Mouse (Mus musculus) heart, embryonic 11.5 days (tissue): ENCODE data around the gene Sema5a. TPM values are rescaled to one million over a fixed set of nuclear protein-coding genes. Genes with fewer than 3 reads are reported as not detected.

Source experiments
- ATAC-seq: fragments of 200-750 bp; cut with Nextera tagmentation; replicated peaks from 2 replicates; pipeline ENCODE4 v1.8.0; 2017; ENCODE audit warnings: moderate library complexity; ENCODE audit not compliant: insufficient number of reproducible peaks, low FRiP score, low TSS enrichment
- H3K27ac ChIP-seq: fragments of 300-500 bp; sonication (generic); 2 replicates; pipeline ENCODE4 v1.5.1; 2014; ENCODE audit warnings: mild to moderate bottlenecking, low read depth, low read length
- H3K27me3 ChIP-seq: fragments of 300-500 bp; sonication (generic); 2 replicates; pipeline ENCODE4 v1.6.1; 2014; ENCODE audit warnings: mild to moderate bottlenecking, low read length, mixed read lengths; ENCODE audit not compliant: control insufficient read depth, insufficient read depth
- H3K36me3 ChIP-seq: fragments of 300-500 bp; sonication (generic); 2 replicates; pipeline ENCODE4 v1.6.1; 2014; ENCODE audit warnings: mild to moderate bottlenecking, low read length, moderate library complexity, mixed read lengths; ENCODE audit not compliant: control insufficient read depth, insufficient read depth
- H3K4me1 ChIP-seq: fragments of 300-500 bp; sonication (generic); 2 replicates; pipeline ENCODE4 v1.6.1; 2014; ENCODE audit warnings: low read length; ENCODE audit not compliant: control insufficient read depth, insufficient read depth
- H3K4me2 ChIP-seq: fragments of 300-500 bp; sonication (generic); 2 replicates; pipeline ENCODE4 v1.6.1; 2014; ENCODE audit warnings: mild to moderate bottlenecking, moderate library complexity
- H3K4me3 ChIP-seq: fragments of 300-500 bp; sonication (generic); 2 replicates; pipeline ENCODE4 v1.5.1; 2014; ENCODE audit warnings: low read depth, low read length
- H3K9ac ChIP-seq: fragments of 300-500 bp; sonication (generic); 2 replicates; pipeline ENCODE4 v1.6.1; 2014; ENCODE audit warnings: mild to moderate bottlenecking, low read depth, low read length, moderate library complexity
- H3K9me3 ChIP-seq: fragments of 300-500 bp; sonication (generic); replicated peaks from 2 replicates; pipeline ENCODE4 v1.6.1; 2016; ENCODE audit warnings: low read length; ENCODE audit not compliant: control insufficient read depth
- WGBS: fragments of 180-500 bp; shearing (Covaris S2); extraction: QIAGEN DNeasy Blood & Tissue Kit; methylation state at CpG from one replicate; pipeline ENCODE4 v1.1.7; 2014; ENCODE audit not compliant: insufficient replicate concordance; 5-methylcytosine and 5-hydroxymethylcytosine counted together
- polyA plus RNA-seq: library from polyadenylated mRNA; unstranded; fragments of >200 nt; fragmentation: Nextera tagmentation; extraction: Ambion mirVana; gene quantifications from 2 replicates; pipeline ENCODE4 v1.2.1, GENCODE M21; 2014

Gene Sema5a
- polyA plus RNA-seq, 1 experiment from 2014 or later = 3.8 TPM

GRCm38 (mm10) chr15:32558925-32559324, 314.3 kb downstream of the Sema5a start:
- H3K4me3 ChIP-seq = no peak overlapping the region

GRCm38 (mm10) chr15:32562600-32562999, 318.0 kb downstream of the Sema5a start:
- ATAC-seq = no peak
- Histone ChIP-seq H3K4me1 (no peaks in the 10 kb centered on the region), H3K36me3 (no peaks in the 10 kb centered on the region), H3K4me3 (no peak overlapping the region), H3K27me3 (no peaks in the 10 kb centered on the region), H3K4me2 (no peak overlapping the region), H3K27ac (no peak overlapping the region), H3K9ac (no peak overlapping the region), H3K9me3 (no peaks in the 10 kb centered on the region)
- WGBS = 58% methylated on average over 6 of the region's 6 CpGs

More at GRCm38 (mm10) chr15:32558925-32559324, 314.3 kb downstream of the Sema5a start:
- no peaks in the 10 kb centered on the region for H3K36me3 ChIP-seq
- no peaks in the 10 kb centered on the region for H3K4me1 ChIP-seq
- ATAC-seq = no peak
- 86% methylated on average over 2 of the region's 2 CpGs for WGBS
- H3K9me3 ChIP-seq = no peaks in the 10 kb centered on the region
- H3K27me3 ChIP-seq = no peaks in the 10 kb centered on the region
- no peak overlapping the region for H3K4me2 ChIP-seq
- H3K27ac ChIP-seq = no peak overlapping the region
- H3K9ac ChIP-seq = no peak overlapping the region

GRCm38 (mm10) chr15:32568181-32568857, 323.7 kb downstream of the Sema5a start:
- Histone ChIP-seq H3K36me3 (no peaks in the 10 kb centered on the region), H3K27me3 (no peaks in the 10 kb centered on the region), H3K9me3 (no peaks in the 10 kb centered on the region), H3K4me1 (no peaks in the 10 kb centered on the region), H3K4me3 (no peak overlapping the region), H3K27ac (no peak overlapping the region), H3K9ac (no peak overlapping the region), H3K4me2 (no peak overlapping the region)
- 81% methylated on average over 3 of the region's 3 CpGs for WGBS
- ATAC-seq = no peak

GRCm38 (mm10) chr15:32568858-32569387, 324.3 kb downstream of the Sema5a start:
- H3K9ac ChIP-seq = no peak overlapping the region

GRCm38 (mm10) chr15:32574327-32574726, 329.7 kb downstream of the Sema5a start:
- Histone ChIP-seq H3K9ac (no peak overlapping the region), H3K4me2 (no peak overlapping the region), H3K4me1 (no peaks in the 10 kb centered on the region), H3K36me3 (no peaks in the 10 kb centered on the region), H3K9me3 (no peaks in the 10 kb centered on the region), H3K4me3 (no peak overlapping the region), H3K27ac (no peak overlapping the region), H3K27me3 (no peaks in the 10 kb centered on the region)
- 77% methylated on average over 6 of the region's 6 CpGs for WGBS
- ATAC-seq = no peak

More at GRCm38 (mm10) chr15:32568858-32569387, 324.3 kb downstream of the Sema5a start:
- no peaks in the 10 kb centered on the region for H3K27me3 ChIP-seq
- no peak overlapping the region for H3K27ac ChIP-seq
- ATAC-seq = no peak
- H3K4me1 ChIP-seq = no peaks in the 10 kb centered on the region
- H3K4me3 ChIP-seq = no peak overlapping the region
- no peaks in the 10 kb centered on the region for H3K36me3 ChIP-seq
- WGBS = 67% methylated on average over 6 of the region's 6 CpGs
- no peaks in the 10 kb centered on the region for H3K9me3 ChIP-seq
- no peak overlapping the region for H3K4me2 ChIP-seq

- Histone ChIP-seq H3K9me3 (no peaks in the 10 kb centered on the region), H3K9ac (no peak overlapping the region), H3K4me2 (no peak overlapping the region), H3K27me3 (no peaks in the 10 kb centered on the region), H3K4me3 (no peak overlapping the region), H3K27ac (no peak overlapping the region), H3K36me3 (no peaks in the 10 kb centered on the region), H3K4me1 (no peaks in the 10 kb centered on the region)
- no peak for ATAC-seq
- 73% methylated on average over 2 of the region's 2 CpGs for WGBS
These were observed 330.6 kb downstream of the Sema5a start for GRCm38 (mm10) chr15:32575212-32575611.

- Histone ChIP-seq H3K27ac (no peak overlapping the region), H3K4me3 (no peak overlapping the region), H3K4me2 (no peak overlapping the region), H3K36me3 (no peaks in the 10 kb centered on the region), H3K9ac (no peak overlapping the region), H3K27me3 (no peaks in the 10 kb centered on the region), H3K9me3 (no peaks in the 10 kb centered on the region), H3K4me1 (no peaks in the 10 kb centered on the region)
- no peak for ATAC-seq
- 69% methylated on average over 4 of the region's 4 CpGs for WGBS
These were observed 334.7 kb downstream of the Sema5a start for GRCm38 (mm10) chr15:32579351-32579750.

- Histone ChIP-seq H3K27me3 (no peaks in the 10 kb centered on the region), H3K36me3 (no peaks in the 10 kb centered on the region), H3K4me3 (no peak overlapping the region), H3K4me1 (no peaks in the 10 kb centered on the region), H3K9ac (no peak overlapping the region), H3K4me2 (no peak overlapping the region), H3K27ac (no peak overlapping the region), H3K9me3 (no peaks in the 10 kb centered on the region)
- 83% methylated on average over 1 of the region's 1 CpGs for WGBS
- ATAC-seq = no peak
These were observed 346.0 kb downstream of the Sema5a start for GRCm38 (mm10) chr15:32590641-32591040.

GRCm38 (mm10) chr15:32593746-32594145, 349.1 kb downstream of the Sema5a start:
- H3K27ac ChIP-seq = no peak overlapping the region
- H3K4me1 ChIP-seq = no peaks in the 10 kb centered on the region
- H3K4me3 ChIP-seq = no peak overlapping the region
- no peaks in the 10 kb centered on the region for H3K36me3 ChIP-seq
- no peak for ATAC-seq
- H3K27me3 ChIP-seq = no peaks in the 10 kb centered on the region
- no peak overlapping the region for H3K9ac ChIP-seq
- WGBS = 86% methylated on average over 5 of the region's 5 CpGs
- H3K4me2 ChIP-seq = no peak overlapping the region
- H3K9me3 ChIP-seq = no peaks in the 10 kb centered on the region
